Mouse (Mus musculus) olfactory bulb, adult 2 months (tissue): ENCODE measurements around the gene Rora.

ENCODE experiments used
- CTCF ChIP-seq: fragments of 200-500 bp; IDR thresholded peaks from 2 replicates; pipeline ENCODE4 v1.5.1; 2012; ENCODE audit warnings: low read depth, mild to moderate bottlenecking, low read length, moderate library complexity; ENCODE audit not compliant: insufficient read depth
- POLR2A ChIP-seq: fragments of 200-500 bp; IDR thresholded peaks from 2 replicates; pipeline ENCODE4 v1.6.1; 2012; ENCODE audit warnings: mild to moderate bottlenecking, low read depth, low read length, moderate library complexity; ENCODE audit not compliant: insufficient read depth

- TF ChIP-seq CTCF (no peak), POLR2A (no peak)
These were observed 486.6 kb downstream of the Rora start for GRCm38 (mm10) chr9:69140144-69140543.
